Mouse (Mus musculus) adrenal gland, postnatal 4 days (tissue): ENCODE measurements around the gene Thbs1. TPM values are rescaled to one million over a fixed set of nuclear protein-coding genes. Genes with fewer than 3 reads are reported as not detected.

Experiments
- DNase-seq, 2 experiments: peaks; one replicate each; pipeline ENCODE4 v3.0.0; 2021 to 2022; ENCODE audit warnings: low spot score in 2 of 2, mixed read lengths in 2 of 2
- total RNA-seq, 2 experiments: library from RNA; stranded (reverse); gene quantifications; 2 replicates each; pipeline ENCODE4 v1.2.3; 2021

Gene Thbs1
- total RNA-seq, 2 experiments from 2014 or later = 27.0 to 31.6 TPM

DNA sequence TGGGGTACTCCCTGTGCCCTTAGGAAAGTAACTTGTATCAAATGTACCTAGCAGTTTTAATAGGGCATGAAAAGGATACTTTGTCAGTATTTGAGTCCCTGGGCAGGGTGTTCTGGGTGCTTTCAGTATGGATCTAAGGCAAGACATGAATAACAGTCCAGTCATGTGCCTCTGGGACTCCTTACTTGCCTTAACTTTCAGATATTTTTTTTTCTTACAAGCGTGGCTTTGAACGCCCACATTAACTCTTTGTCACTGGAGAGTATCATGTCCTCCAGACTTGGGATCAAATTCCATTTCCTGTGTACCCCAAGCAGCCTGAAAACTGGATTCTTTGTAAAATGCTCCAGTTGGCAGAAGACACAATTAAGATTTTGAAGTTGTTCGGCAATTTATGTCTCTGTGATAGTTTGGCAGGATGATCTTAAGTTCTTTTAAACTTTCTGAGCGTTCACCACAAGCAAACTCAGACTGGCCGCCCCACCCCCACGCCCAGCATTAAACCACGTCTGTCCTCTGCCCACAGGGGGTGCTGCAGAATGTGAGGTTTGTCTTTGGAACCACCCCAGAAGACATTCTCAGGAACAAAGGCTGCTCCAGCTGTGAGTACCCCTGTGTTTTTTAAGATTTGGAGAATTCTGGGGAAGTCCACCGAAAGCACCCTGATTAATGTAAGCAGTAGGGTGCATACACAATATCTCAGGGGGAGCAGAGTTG lies 2.3 kb downstream of the Thbs1 start:
- DNase-seq = no peak

DNA sequence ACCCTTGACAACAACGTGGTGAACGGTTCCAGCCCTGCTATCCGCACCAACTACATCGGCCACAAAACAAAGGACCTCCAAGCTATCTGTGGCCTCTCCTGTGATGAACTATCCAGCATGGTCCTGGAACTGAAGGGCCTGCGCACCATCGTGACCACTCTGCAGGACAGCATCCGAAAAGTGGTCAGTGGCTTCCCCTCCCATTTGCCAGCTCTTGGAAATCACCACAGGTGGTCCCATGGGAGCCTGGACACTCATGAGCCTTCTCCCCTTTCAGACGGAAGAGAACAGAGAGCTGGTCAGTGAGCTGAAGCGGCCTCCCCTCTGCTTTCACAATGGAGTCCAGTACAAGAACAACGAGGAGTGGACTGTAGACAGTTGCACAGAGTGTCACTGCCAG lies 3.0 kb downstream of the Thbs1 start:
- DNase-seq = no peak

DNA sequence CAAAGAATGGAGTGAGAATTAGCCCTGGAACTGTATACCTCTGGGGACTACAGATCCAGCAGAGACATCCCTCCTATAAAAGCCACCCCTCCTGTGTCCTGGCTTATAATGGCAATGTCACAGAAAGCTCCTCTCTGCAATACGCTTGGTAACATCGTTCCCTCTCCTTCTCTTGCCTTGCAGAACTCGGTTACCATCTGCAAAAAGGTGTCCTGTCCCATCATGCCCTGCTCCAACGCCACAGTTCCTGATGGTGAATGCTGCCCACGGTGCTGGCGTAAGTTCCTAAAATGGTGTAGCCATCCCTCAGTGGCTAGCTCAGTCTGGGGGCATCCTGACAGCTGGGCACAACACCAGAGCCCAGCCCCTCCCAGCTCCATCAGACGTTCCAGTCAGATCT lies 4.0 kb downstream of the Thbs1 start:
- DNase-seq = no peak

DNA sequence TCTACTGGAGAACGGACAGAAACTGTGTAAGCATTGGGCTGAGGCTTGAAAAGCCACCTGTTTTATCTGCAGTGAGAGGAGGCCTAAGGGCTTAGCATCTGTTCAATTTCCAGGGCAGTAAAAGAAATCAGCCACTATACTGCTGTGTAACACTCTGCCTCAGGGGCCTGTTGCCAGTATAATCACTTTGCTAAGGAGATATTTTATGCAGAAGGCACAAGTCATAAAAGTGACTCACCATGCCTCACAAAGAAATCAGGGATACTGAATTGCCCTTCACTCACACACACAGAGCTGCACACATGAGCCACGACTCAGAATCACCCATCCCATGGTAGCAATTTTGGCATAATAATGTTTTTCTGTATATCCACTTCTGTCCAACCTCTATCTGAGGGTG lies 4.5 kb downstream of the Thbs1 start:
- no peak for DNase-seq

DNA sequence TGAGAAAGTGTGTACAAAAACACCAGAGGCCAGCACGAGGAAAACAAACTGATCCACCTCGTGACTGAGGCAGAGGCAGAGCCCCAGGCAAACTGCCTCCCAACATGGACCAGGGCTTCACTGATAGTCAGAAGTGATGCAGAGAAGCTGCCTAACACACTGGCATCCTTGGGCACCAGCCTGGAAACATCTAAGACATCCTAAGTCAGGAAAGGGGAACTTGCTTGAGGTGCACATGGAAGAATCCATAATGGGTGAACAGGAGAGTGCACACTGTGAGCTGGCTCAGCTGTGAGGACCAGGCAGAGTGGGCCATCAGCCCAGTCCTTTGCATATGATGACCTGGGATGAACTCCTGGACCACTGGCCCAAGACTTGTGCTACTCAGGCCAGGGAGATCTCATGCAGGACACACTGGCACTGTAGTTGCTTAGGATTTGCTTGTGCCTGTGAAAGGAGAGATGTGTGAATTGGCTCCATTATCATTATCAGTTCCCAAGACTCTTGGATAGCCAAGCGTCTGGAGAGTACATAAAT lies 5.1 kb downstream of the Thbs1 start:
- no peak for DNase-seq

DNA sequence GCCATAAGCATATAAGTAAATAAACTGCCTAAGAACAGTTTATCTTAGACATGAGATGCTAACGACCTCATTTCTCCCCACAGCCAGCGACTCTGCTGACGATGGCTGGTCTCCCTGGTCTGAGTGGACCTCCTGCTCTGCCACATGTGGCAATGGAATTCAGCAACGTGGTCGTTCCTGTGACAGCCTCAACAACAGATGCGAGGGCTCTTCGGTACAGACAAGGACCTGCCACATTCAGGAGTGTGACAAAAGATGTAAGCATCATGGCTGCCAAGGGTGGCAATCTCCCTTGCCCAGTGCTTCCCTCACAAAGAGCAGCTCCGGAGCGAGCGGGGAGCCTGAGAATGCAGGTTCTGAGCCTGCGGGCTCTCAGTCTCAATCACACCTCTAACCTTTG lies 5.7 kb downstream of the Thbs1 start:
- no peak for DNase-seq

DNA sequence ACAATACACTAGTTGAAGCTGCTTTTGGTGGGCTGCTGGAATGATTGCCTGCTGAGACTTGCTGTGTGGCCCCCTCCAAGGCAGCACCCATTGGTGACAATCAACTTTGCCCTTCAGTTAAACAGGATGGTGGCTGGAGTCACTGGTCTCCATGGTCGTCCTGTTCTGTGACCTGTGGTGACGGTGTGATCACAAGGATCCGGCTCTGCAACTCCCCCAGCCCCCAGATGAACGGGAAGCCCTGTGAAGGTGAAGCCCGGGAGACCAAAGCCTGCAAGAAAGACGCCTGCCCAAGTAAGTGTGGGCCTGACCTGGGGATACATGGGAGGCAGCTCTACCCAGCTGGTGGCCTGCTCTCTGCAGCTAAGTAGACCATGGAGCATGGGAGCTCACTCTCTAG lies 6.4 kb downstream of the Thbs1 start:
- DNase-seq = no peak

DNA sequence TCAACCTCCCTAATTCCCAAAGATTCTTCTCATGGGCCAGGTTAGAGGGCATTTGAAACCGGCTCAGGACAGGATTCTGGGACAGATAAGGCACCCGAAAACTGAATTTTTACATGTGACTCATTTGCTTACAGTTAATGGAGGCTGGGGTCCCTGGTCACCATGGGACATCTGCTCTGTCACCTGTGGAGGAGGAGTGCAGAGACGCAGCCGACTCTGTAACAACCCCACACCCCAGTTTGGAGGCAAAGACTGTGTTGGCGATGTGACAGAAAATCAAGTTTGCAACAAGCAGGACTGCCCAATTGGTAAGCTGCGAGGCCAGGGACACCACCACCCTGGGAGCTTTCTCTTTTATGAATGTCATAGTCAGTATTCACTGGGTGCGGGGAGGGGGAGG lies 6.8 kb downstream of the Thbs1 start:
- DNase-seq = no peak

DNA sequence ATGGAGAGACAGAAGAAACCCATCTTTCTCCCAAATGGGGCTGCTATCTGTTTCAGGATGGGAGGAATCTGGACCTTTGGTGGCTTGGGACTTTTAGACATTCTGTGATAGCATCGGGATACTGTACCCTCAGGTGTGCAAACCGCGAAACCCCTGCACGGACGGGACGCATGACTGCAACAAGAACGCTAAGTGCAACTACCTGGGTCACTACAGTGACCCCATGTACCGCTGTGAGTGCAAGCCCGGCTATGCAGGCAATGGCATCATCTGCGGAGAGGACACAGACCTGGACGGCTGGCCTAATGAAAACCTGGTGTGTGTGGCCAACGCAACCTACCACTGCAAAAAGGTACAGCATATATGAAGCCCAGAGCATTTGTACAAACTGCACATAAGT lies 8.0 kb downstream of the Thbs1 start:
- DNase-seq = no peak

DNA sequence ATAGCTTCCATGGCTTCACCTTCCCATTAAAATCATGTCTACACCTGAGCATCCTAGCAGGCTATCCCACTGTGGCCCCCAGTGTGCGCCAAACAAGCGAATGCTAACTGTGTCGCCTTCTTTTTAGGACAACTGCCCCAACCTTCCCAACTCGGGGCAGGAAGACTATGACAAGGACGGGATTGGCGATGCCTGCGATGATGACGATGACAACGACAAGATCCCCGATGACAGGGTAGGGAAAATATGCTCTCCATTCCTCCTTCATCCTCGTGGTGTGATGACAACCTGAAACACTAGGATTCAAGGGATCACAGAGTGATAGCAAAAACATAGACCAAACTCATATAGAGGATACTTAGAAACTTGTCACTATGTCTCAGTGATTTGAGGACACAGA lies 8.4 kb downstream of the Thbs1 start:
- DNase-seq = no peak

DNA sequence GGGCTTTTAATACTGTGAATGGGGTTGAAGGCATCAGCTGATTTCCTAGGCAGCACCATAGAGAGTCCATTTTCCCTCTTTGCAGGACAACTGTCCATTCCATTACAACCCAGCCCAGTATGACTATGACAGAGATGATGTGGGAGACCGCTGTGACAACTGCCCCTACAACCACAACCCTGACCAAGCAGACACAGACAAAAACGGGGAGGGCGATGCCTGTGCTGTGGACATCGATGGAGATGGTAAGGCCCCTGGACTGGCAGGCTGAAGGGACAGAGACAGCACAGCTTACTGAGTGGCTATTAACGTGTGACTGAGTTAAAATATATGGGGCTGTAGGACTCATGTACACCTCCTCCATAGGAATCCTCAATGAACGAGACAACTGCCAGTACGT lies 9.1 kb downstream of the Thbs1 start:
- DNase-seq = no peak

DNA sequence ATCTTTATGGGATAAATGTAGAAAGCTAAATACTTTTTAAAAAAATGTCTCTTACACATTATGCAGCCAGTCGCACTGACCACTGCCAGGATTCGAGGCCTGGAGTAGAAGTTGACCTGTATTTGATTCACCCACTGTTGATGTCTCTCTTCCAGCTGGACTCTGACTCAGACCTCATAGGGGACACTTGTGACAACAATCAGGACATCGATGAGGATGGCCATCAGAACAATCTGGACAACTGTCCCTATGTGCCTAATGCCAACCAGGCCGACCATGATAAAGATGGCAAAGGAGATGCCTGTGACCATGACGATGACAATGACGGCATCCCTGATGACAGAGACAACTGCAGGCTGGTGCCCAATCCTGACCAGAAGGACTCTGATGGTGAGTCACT lies 10.6 kb downstream of the Thbs1 start:
- no peak for DNase-seq

DNA sequence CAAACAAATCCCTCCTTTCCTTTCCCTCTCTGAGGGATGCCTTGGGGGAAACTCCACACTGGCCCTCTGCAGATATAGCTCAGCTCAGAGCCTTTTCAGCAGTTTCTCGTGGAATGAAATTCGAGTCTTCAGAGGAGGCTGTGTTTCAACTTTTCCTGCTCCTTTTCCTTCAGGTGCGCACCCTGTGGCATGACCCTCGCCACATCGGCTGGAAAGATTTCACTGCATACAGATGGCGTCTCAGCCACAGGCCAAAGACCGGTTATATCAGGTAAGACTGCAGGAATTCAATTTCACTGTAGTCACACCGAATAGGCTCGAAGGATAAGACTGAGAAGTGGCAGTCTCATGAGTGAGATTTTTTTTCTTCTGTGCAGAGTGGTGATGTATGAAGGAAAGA lies 12.1 kb downstream of the Thbs1 start:
- no peak for DNase-seq

DNA sequence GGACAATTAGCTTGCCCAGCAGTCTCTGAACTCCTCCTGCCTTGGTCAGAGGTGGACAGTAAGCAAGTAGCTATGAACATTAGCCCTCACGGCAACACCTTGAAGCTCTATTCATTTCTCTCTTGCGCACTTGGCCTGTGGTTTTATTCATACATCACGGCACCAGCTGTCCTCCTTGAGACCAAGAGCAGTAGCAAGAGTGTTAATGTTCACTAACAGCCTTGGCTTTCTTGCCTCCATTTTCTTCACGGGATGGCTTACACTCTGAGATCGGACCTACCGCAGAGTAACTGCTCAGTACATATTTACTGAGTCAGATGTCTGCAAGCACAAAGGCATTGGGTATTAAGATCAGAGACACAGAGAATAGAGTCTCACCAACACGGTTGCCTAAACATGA lies 12.8 kb downstream of the Thbs1 start:
- DNase-seq = no peak

DNA sequence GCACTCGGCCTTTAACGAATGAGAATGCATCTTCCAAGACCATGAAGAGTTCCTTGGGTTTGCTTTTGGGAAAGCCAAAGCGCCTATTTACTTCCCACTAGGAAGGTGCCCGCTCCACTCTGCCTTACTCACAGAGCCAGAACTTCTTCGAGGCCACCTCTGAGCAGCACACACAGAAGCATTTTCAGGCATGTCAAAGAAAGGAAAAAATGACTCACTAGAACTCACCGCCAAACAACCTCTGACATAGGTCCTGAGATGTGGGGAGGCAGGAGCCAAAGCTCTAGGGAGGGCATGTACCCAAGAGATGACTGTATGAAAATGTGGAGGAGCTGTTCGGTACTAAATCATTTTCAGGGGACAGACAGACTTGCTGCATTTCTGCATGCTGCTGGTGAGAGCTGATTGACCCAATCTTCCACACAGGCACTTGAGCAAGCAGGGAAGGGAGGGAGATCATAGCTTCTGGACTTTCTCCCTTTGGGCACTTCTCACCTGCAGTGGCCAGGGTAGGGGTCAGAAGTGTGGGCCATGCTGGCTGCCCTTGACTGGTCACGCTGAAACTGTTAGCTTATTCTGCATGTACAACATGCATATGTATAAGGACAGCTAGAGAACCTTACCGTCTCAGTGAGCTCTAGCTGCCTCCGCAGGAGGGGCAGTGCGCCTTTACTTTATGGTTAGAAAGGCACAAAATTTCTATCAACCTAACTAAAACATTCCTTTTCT lies 13.7 kb downstream of the Thbs1 start:
- no peak for DNase-seq

DNA sequence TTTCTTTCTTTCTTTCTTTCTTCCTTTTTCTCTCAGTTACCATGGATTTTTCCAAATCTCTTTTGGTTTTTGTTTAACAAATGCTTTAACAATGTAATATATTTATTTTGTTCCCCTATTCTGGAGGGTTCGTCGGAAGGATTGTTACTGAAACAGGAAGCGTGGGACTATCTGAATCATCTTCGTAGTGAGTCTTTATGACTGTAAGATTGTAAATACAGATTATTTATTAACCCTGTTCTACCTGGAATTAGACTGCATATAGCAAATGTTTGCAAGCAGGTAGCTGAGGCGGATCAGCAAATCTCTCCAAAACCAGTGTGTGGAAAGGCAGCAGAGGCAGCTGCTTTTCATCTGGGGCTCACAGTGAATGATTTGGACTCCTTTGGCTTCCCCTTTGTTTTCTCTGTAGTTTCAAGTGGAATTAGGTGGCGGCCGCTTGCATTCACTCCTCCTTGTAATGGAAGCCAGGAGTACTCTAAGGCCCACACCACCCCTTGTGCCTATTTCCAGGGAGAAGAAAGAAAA lies 14.3 kb downstream of the Thbs1 start:
- no peak for DNase-seq

DNA sequence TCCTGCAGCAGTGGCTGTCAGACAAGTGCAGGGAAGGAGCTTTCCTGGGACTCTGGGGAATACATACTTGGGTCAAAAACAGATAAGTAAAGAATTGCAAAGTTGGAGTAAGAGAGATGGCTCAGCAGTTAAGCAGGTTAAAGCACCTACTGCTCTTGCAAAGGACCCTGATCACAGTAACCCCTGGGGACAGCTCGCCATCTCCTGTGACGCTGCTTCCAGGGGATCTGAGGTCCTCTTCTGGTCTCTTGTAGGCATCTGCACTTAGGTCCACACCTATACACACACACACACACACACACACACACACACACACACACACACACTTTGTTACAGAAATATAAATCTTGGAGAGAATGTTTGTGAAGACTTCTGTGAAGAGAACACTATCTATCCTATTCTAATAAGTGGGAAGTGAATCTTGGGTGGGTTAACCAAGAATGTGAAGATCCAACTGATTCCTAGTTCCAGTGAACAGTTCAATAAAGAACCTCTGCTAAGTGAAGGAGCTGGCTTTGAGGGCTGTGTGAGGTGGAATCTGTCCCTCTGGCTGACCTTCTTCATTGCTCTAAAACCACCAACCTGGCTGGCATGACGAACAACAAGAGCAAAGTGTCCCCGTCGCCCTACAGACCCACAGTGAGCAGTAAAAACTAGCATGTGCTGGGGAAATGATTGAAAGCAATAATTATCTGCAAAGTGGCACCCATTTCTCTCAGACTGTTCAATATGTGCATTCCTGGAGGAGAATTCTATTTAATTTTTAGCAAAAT lies 16.0 kb downstream of the Thbs1 start:
- no peak for DNase-seq

DNA sequence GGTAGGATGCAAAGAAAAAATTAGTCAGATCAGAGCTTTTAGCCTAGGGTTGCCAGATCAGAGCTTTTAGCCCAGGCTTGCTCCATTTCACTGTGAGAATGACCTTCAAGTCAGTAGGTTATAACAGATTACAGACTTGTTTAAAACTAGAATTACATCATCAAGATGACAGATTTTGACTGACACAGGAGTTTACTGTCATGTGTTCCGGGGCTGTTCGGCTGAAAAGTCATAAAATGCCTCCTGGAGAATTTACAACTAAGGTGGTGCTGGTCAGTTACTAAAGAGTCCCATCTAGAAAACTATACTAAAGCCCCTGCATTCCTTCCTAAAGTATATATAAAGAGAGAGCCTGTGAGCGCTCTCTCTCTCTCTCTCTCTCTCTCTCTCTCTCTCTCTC lies 16.6 kb downstream of the Thbs1 start:
- no peak for DNase-seq

DNA sequence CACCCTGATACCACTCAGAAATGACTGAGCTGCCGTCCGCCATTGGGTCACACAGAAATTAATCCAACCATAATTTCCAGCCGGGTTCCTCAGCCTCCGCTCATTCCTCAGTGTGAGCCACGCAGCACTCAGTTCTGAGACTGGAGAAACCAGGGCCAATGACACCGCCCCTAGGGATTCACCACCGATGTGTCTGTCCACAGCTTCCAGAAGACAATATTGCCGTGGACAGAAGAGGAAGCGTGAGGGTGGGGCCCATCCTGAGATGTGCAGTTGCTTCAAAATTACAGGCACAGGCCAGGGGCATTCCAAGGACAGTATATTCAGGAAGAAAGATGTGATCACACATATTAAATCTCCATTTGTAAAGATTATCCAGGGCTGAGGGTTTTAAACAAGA lies 25.4 kb downstream of the Thbs1 start:
- no peak for DNase-seq

DNA sequence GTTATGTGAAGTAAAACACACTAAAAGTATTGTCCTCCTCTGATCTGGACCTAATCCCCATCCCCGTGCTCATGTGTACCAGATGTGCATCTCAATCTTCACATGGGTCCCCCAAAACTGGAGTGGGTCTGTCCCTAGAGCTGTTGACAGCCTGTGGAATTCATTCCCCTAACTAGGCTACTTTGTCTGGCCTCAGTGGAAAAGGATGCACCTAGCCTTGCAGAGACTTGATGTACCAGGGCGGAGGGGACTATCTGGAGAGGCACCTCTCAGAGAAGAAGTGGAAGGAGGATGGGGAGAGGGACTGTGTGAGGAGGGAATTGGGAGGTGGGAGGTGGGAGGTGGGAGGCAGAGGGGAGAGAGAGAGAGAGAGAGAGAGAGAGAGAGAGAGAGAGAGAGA lies 26.1 kb downstream of the Thbs1 start:
- DNase-seq = no peak

DNA sequence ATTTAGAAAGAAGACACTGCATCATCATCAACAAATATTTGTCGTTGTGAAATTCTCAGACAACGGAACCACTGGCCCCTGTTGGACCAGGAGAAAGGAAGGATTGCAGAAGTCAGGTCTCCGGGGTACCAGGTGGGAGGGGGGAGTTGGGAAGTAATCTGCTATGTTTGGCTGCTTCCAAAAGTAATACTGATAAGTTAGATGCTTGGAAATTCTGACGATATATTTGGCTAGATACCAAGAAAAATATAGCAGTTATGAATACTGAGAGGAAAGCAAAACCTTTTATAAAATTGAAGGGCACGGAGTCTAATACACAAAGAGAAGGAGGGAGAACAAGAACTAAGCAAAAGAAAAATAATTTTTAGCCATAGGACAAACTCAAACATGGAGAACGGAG lies 27.6 kb downstream of the Thbs1 start:
- no peak for DNase-seq

DNA sequence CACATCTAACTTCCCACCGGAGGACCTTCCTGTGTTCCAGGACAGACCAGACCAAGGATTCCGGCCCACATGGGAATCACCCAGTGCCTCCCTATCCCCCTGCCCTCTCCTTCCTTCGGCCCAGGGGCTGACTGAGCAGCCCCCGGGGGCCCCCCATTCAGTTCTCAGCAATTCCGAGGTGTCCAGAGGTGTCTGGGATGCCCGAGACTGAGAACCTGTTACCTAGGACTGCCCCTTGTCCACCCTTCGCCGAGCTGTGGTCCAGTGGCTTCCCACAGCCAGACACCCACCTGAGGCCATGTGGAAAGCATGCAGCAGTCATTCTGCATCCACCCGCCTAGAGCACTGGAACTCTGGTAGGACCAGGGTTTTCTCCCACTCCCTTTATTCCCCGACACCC lies 30.0 kb downstream of the Thbs1 start:
- DNase-seq = no peak
